Mouse (Mus musculus) ovary, adult 18-20 months (tissue): ENCODE results near the gene Tnfsf9.

Source experiments
- DNase-seq: peaks from one replicate; pipeline ENCODE4 v3.0.0; 2022; ENCODE audit warnings: low spot score, mixed read lengths

Tnfsf9 gene

GRCm38 (mm10) chr17:57105181-57106034 lies at the start of gene Tnfsf9:
Gene Tnfsf9, plus strand, starts transcription at chr17:57105325.
- no peak for DNase-seq

GRCm38 (mm10) chr17:57056246-57056645 lies 48.9 kb upstream of the Tnfsf9 start:
- DNase-seq: no peak

GRCm38 (mm10) chr17:57058891-57059485 lies 46.1 kb upstream of the Tnfsf9 start, which contains the start of gene Crb3:
Gene Crb3, plus strand, starts transcription at chr17:57059105.
- DNase-seq: peak; percentile 34

GRCm38 (mm10) chr17:57059486-57059977 lies 45.6 kb upstream of the Tnfsf9 start, which contains the start of gene Slc25a23:
Gene Slc25a23, minus strand, starts transcription at chr17:57059863.
- peak; percentile 66 for DNase-seq

GRCm38 (mm10) chr17:57060231-57060801 lies 44.8 kb upstream of the Tnfsf9 start:
- peak; percentile 94 for DNase-seq

- DNase-seq: peak; percentile 59
These were observed 44.1 kb upstream of the Tnfsf9 start for GRCm38 (mm10) chr17:57061069-57061468.

- no peak for DNase-seq
These were observed 43.1 kb upstream of the Tnfsf9 start for GRCm38 (mm10) chr17:57062011-57062521.

- no peak for DNase-seq
These were observed 42.6 kb upstream of the Tnfsf9 start for GRCm38 (mm10) chr17:57062548-57062947.

- DNase-seq: no peak
These were observed 42.1 kb upstream of the Tnfsf9 start for GRCm38 (mm10) chr17:57063031-57063430.

GRCm38 (mm10) chr17:57066908-57067307 lies 38.2 kb upstream of the Tnfsf9 start:
- DNase-seq: no peak

- DNase-seq: no peak
These were observed 34.9 kb upstream of the Tnfsf9 start for GRCm38 (mm10) chr17:57070272-57070671.

GRCm38 (mm10) chr17:57070699-57071098 lies 34.4 kb upstream of the Tnfsf9 start:
- no peak for DNase-seq

- no peak for DNase-seq
These were observed 28.2 kb upstream of the Tnfsf9 start for GRCm38 (mm10) chr17:57076916-57077315.

- no peak for DNase-seq
These were observed 26.8 kb upstream of the Tnfsf9 start, which contains the start of gene Dennd1c for GRCm38 (mm10) chr17:57078336-57078735. Gene Dennd1c, minus strand, starts transcription at chr17:57078514.

- DNase-seq: no peak
These were observed 25.2 kb upstream of the Tnfsf9 start for GRCm38 (mm10) chr17:57079919-57080318.

- DNase-seq: no peak
These were observed 23.8 kb upstream of the Tnfsf9 start for GRCm38 (mm10) chr17:57081234-57081842.

- no peak for DNase-seq
These were observed 22.6 kb upstream of the Tnfsf9 start for GRCm38 (mm10) chr17:57082481-57082880.

GRCm38 (mm10) chr17:57085970-57086757 lies 19.0 kb upstream of the Tnfsf9 start:
- no peak for DNase-seq

- no peak for DNase-seq
These were observed 17.9 kb upstream of the Tnfsf9 start, which contains the start of gene Tubb4a for GRCm38 (mm10) chr17:57087049-57087832. Gene Tubb4a, minus strand, starts transcription at chr17:57087782.

GRCm38 (mm10) chr17:57094222-57094621 lies 10.9 kb upstream of the Tnfsf9 start:
- DNase-seq: no peak
